Mouse (Mus musculus) adipocyte (in vitro differentiated cells): ENCODE measurements at regions not wholly inside any gene's neighbourhood (a gene's known extent, or its start where the extent isn't known, plus 50 kb on each side); places are given as distances from the start of the nearest gene placed in this dataset.

Experiments used
- DNase-seq: peaks from one replicate; pipeline ENCODE4 v3.0.0-alpha.2; 2016; ENCODE audit warnings: low spot score

DNA sequence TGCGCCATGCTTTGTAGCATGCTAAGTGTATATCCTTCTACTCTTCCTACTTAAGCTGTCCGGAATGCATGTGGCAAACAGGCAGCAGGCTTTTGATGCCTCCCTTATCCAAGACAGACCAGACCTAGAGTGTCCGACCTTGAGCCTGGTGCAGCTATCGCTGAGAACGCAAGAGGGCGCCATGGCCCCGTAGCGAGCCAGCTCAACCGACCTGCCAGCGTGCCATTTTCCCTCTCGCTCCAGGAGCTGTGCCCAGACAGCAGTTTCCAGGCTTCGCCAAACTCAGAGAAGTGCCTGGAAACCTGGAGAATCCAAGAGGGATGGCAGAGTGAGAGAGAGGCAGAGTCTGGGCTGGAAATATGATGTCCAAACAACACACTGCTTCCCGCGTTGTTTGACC, 155.8 kb upstream of the Gm12830 start:
- peak; percentile 65 for DNase-seq

DNA sequence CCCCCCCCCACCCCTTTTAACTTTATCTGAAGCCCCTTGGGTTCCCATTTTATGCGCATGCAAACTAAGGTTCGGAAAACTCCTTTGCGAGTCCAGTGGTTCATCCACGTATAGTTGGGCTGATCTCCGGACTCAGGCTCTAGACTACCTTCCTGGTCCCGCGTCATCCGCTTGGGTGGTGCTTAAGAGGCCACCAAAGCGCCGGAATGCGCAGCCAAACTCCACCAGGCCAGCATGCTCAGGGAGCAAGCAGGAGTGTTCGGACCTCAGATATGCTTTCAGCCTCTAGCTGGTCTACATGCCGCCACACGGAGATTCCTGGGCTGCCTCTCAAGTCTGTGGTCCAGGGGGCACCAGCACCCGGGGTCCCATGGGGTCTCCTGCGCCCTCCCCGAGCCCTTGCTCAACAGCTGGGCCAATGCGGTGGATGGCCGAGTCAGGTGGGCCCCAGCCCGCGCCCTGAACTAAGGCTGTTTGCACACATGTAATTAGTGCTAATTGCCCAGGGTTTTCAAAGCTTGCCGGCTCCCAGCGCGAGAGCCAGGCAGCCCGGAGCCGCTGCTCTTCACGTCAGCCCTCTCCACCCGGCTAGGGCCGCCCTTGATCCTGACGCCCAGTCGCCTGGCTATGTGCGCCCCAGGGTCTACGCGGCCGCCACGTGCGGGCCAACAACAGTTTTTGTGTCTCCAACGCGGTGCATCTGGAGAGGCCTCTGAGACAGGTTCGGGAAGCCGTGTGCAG, 155.1 kb upstream of the Gm12830 start:
- DNase-seq = no peak

DNA sequence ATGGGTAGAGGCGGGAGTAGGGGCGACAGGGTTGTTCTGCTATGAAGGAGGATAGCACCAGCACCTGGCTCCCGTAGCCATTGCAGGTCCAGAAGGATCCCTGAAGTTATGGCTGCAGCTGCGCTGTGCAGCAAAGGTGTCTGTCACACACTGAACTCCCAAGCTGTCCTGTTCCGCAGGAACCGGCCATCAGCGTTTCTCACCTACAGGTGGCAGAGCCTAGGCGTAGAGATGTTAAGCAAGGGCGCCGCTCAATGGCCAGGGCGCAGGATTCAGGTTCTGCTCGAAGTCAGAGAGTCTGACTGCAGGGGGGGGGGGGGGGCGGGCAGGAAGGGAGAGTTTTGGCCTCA, 154.6 kb upstream of the Gm12830 start:
- DNase-seq = no peak

DNA sequence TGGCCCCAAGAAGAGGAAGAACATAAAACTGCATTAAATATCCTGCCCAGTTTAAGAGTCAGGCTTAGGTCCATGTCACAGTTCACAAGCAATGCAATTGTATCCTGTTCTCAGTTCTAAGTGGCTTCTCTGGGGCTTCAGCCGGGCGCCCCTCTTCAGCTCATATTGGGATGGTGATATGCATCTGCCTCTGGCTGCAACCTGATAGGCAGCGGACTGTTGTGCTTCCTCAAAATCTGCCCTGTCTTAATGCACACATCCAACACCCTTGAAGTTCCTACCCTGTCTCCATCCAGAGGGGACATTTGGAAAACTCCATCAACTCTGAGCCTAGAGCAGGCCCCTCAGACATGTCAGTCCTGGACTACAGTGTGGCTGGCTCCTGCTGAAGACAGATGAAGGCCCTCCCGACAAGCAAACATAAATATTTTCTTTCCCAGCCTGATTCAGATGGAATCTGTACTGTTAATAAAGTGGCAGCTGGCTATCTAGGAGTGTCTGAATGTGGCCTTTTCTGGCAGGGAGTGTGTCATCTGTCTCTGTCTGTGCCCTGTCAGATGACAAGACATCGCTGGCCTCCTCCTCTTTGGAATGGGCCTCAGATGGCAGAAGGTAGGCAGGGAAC, 149.3 kb upstream of the Gm12830 start:
- DNase-seq = no peak

DNA sequence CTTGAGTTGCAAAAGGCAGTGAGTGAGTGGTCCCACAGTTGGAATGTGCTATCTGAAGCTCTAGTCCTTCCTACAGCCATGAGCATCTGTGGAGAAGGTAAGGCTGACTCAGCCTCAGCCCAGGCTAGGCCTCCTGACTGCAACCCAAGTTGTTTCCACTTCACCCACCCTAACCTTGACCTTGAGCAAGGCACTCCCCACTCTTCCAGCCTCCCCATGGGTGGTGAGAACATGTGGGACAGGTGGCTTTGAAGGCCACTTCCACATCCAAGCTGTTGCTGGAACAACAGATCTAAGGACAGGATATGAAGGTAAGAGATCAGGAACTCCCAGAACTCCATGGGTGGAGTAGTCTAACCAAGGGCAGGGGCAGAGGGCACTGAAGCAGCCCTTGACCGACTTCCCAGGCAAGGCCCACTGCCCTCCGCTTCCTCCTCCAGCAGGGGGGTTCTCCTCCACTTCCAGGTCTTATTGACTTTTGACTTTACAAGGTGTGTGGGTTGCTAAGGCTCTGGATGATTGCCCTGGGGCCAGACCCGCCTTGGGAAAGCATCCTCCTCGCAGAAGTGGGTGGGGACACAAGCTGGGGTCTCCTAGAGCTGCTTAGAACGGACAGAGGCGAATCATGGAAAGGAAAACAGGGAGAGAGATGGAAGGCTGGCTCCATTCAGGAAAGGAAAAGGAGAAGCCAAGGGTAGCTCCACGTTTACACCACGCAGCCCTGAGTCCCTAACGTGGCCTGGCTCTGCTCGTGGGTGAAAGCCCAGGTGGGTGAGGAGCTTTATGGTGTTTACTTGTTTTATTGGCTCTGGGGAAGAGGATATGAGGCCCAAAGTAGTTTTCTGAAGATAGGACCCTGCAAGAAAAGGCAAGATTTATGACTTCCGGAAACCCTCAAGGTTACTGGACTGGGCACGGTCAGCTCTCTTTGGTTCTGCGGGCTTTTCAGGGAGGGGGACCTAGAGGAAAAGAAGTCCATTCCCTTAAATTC, 144.3 kb upstream of the Gm12830 start:
- no peak for DNase-seq

DNA sequence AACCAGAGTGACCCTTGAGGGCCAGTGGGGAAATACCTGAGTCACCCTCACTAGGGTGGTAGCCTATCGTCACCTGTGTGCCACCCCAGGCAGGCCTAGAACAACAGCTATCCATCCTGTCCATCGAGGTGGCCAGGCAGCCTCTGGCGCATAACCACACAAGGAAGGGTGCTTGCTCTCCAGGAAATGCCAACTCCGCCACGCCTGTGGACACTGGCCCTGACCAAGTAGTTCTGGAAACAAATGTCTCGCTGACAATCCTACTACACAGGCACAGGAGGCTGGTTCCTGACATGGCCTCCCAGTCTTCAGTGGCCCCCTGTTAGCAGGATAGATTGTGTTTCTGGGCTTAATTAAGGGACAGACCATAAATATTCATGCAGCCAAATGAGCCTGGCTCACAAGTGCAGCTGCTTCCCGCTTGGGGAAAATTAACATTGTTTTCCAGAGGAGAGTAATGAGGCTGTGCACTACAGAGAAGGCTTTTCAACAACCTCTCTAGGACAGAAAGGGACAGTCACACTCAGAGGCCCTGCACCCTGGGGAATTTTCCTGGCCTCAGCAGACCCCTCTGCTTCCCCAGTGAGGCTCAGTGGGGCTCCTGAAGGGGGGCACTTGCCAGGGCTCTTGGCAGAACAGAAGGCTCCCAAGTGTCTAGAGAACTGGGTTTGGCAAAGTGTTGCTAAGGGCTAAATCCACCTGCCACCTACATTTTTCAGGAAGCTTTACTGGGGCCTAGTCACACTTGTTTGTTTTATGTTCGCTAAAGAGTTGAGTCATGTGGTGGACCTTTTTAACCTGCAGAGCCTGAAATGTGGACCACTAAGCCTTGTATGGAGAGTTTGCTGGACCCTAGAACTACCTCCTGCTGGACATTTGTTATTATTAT, 143.2 kb upstream of the Gm12830 start:
- DNase-seq = no peak

DNA sequence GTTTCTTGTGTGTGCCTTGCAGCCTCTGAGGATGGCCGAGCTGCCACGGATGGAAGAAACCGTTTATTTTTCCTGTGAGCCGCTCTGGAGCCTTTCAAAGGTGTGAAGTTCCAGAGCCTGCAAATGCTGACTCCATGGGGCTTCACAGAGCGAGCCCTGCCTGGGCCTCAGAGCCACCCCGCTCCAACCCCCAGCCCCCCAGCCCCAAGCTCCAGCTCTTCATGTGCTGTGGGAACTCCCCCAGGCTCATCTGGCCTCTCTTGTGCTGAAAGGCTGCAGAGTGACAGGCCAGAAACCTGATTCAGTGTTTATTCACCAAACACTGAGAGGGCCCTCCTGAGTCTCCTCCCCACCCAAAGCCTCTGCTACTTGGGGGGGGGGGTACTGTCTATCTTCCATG, 141.2 kb upstream of the Gm12830 start:
- DNase-seq = no peak

DNA sequence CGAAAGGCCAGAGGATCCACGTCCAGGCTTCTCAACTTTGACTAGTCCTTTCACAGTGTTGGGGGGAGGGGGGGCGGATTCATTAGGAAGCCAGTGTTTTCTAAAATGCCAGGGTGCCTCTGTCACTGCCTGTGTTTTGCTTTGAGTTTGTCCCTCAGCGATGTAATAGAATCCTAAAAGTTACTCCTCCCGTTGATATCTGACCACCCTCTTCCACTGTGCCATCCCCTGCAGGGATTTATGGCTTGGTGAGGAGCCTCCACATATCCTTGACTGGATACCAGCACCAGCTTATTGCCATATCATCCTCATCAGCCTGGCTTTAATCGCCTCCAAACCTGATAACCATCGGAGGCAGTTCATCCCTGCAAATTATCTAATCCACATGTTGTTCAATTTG, 138.6 kb upstream of the Gm12830 start:
- no peak for DNase-seq

DNA sequence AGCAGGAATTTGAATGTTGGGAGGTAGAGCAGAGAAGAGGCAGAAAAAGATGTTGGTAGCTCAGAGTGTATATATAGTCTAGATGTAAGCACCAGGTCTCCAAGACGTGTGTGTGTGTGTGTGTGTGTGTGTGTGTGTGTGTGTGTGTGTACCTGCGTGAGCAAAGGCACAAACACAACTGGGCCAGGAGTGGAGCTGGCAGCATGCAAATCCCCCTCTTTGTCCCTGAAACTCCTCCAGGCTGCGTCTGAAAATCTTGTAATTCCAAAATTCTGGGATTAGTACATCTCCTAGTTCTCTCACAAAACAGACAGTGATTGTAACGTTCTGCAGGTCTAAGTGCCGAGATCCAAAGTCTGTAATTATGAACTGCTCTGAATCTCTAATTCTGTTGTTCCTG, 137.8 kb upstream of the Gm12830 start:
- no peak for DNase-seq

DNA sequence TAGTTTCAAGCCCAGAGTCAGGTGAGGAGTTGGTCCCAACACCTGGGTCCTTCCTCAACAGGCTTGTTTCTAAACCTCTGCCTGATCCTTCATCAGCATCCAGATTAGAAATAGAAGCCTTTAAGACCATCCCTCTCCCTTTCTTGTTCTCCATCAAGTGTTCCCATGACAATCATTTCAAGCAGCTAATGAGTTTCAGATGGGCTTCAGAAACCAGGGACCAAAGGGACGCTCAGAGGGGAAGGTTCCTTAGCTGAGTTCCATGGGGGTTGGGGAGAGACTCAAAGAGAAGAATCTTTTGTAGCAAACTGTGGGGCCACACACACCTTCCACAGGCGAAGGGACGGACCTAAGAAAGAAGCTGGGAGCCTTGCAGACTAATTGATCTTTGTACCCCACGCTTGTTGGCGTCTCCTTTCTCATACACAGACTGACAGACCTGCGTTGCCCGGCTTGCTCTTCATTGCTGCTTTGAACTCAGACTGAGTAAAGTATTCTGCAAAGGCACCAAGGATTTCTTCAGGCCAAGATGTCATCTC, 136.6 kb upstream of the Gm12830 start:
- no peak for DNase-seq

DNA sequence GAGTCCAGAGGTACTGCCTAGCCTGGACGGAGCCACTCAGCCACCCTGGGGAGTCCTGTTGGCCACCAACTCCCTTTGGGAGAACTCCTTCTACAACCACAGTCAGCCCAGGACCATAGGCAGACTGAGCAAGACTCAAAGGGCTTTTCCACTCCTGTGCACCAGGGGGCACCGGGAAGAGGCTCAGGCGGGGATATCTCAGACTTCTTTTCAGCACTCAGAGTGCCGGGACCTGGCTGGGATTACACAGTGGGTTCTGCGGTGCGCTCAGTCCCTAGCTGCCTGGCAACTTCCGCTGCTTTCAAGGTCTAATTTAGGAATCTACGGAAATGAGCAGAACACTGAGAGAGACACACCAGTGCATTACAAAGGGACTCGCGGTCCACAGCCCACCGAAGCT, 136.1 kb upstream of the Gm12830 start:
- DNase-seq = no peak

DNA sequence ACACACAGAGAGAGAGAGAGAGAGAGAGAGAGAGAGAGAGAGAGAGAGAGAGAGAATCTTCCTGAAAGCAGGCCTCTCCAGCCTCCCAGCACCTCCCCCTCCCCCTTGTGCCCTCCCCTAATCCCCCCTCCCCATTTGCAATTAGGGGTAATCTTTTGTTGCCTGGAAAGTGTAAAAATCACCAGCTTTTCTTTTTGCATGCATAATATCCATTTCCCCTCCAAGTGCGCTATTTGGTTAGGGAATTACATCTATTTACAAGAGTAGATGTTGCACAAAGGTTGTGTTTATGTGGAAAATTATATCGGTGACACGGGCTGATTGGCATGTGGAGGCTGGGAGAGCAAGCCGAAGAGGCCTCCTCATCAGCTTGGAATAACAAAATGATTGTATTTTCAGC, 135.4 kb upstream of the Gm12830 start:
- no peak for DNase-seq

DNA sequence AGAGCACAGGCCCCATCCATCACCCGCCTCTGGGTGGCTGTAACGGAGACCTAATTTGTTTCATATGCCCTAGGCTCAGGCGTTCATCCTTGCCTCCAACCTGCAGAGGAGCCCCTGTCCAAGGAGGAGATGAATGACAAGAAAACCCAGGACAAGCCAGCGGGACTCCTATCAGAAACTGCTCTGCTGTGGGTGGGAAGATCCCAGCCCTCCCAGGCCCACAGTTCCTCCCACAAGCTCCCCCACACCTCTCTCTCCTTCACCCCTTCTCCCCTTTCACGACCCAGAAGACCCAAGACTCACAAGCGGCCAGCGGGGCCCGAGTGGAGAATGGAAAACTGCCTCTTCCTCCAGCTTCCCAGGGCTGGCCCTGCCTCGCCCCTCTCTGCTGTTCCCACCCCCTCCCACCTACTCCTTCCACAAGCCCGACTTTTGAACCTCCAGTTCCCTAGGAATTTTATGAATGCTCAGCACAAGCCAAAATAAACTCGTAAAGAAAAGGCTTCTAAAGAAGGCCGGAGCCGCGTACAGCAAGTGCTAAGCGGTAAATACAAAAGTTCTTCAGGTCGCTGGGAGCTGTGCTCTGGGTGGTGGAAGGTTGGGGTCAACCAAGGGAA, 133.1 kb upstream of the Gm12830 start:
- no peak for DNase-seq

DNA sequence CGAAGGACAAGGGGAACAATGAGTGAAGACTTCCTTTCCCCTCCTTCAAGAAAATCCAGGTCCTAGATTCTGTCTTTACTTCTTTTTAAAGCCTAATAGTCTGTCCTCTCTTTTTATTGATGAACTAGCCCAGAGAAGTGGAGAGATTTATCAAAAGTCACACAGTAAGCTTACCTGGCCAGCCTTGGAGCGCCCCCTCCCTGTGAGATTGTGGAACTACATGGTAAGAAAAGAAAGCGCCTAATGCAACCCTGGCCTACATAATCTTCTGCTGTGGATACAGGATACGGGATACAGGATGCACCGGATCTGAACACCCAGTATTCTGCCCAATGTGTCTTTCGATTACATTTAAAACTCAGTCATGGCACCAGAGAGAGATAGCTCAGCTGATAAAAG, 132.6 kb upstream of the Gm12830 start:
- DNase-seq = no peak

DNA sequence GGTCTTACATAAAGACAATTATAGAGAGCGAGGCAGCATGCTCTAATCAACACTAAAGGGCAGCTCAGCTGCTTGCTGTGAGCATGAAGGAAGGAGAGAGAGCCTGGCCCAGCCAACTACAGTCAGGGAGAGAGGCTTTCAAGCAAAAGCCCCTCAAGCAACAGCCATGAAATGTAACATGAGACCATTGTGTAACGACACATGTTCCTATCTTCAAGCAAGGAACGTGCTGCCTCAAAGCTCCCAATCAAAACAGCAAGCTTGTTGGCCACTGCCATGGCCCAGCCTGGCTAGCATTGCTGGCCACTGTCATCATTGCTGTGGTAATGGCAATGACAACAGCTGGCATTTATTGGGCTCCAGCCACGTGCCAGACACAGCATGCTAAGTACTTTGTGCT, 115.9 kb upstream of the Gm12830 start:
- no peak for DNase-seq

DNA sequence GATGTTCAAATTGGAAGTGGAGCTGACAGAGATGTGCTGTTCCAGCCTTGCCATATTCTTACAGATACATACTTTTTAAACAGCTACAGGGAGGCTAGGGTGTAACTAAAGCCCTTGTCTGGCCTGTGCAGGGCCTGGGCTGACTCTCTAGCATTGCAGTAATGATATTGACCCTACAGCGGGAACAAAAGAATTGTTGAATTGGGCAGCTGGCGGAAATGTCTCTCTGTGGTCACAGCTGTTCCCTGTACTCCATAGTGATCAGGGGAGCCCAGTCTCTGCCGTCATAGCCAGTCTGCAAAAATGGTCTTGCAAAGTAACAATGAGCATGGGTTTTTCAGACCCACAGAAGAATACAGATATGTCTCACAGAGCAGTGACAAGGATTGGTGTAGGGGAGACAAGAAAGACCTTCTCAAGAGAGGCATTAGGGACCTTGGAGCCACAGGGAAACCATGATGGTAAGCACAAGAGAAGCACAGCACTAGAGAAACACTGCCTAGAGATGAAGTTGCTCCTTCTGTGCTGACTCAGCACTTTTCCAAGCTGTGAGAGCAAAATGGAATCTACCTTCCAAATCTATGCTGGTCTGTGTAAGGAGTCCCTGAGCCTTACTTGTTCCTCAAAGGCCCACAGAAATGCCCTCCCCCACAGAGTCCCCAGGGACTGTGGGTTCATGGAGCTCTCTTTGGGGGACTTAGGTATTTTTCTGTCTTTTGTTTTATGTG, 111.2 kb upstream of the Gm12830 start:
- no peak for DNase-seq

DNA sequence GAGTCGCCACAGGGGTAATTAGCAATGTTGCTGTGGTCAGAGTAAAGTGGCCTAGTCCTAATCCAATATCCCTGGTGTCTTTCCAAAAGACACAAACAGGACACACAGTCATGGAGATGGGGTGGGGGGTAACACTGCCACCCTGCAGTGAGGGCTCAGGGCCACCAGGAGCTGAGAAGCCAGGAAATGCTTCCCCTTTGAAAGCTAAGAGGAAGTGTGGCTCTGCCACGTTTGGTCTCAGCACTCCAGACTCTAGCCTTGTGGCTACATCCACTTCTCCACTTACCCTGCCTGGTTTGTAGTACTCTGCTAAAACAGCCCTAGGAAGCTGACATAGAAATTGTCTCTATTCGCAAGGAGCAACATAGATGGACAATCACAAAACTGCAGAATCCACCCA, 110.4 kb upstream of the Gm12830 start:
- DNase-seq = no peak

DNA sequence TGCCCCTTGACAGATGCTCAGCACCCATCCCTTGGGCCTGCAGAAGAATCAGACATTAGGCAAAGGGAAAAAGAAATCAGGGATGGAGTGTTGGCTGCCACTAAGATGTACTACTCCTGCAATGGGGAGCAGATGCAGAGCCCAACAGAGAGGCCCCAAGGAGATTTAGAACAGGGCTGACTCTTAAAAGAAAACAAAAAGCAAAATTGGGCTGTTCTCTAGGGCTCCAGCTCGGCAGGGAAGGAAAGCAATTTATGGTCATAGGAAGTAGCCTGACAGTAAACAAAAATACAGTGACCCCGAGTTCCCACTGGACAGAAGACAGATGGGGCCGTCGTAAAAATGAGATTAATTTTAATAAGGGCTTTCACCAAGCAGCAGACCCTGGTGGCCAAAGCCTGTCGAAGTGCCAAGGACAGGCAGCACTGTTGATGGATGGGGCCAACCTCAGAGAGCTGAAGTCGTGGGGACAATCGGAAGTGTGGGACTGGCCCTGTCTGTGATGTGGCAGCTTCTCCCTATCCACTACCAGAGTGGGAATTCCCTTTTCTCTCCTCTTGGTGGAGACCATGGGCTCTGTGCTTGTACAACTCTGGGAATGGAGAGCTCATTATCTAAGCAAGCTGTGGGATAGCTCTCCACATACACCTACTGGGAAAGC, 109.4 kb upstream of the Gm12830 start:
- no peak for DNase-seq

DNA sequence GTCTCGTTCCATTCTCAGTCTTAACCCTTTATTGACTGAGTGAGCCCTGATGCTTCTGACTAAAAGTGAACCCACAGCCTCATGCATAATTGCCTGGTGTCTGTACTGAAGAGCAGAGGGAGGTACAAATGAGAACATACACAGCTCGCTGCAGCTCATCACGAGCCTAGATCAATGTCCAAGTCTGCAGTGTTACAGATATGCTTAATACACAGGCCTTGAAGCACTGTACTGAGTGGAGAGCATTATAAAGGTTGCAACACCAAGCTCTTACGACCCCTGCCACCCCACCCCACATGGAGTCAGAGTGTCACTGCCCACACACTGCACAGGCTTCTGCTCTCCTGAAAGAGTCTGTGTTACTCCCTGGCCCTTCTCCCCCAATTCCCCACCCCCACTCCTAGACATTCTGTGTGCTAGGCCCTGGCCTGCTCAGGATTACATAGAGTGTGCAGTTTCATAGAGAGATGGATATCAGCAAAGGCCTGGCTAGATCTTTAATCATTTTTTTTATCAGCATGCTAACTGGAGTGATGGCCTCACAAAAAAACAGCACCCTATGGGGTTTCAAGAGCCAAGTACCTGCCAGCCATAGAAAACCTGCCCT, 108.5 kb upstream of the Gm12830 start:
- DNase-seq = no peak

DNA sequence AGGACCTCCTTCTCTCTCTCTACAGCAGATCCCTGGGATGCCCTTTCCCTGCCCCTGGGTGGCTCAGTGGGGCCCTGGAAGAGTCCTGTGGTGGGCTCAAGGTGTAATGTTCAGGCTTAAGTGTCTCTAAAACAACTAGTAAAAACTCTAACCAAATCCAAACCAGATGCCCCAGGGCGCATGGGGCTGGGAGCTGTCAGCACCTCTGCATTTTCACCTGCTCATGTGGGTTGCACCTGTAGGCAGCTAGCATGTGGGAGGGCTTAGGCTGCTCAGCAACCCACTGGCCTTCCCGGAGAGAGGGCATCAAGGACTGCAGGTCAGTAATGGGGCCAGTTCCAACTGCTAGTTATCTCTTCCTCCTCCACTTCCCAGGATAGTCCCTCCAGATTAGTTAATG, 104.8 kb upstream of the Gm12830 start:
- DNase-seq = no peak
